Comparison of ENCODE assay signal across 1 mouse cellular context in genomic region chr3:89315930-89316831, GRCm38 (mm10).
TF ChIP-seq lines count a peak whose summit lies in the region.

No protein-coding gene starts in this region.

TF ChIP-seq in MEL, 35 proteins besides CTCF, POLR2A, EP300 and RAD21:
- TF ChIP-seq KAT2A (conservative IDR thresholded peaks at IDR 0.05; ENCODE audit: low read depth, low read length) (no peak), MAX (IDR thresholded peaks at IDR 0.05; ENCODE audit: low read length) (no peak), HCFC1 (IDR thresholded peaks at IDR 0.05; ENCODE audit: low read depth, low read length) (no peak), NRF1 (IDR thresholded peaks at IDR 0.05; ENCODE audit: insufficient read depth, low read depth, low read length, poor library complexity, severe bottlenecking) (no peak), UBTF (IDR thresholded peaks at IDR 0.05; ENCODE audit: borderline replicate concordance, insufficient read depth, low read depth, low read length) (no peak), POLR2AphosphoS5 (IDR thresholded peaks at IDR 0.05; ENCODE audit: borderline replicate concordance, low read depth, low read length) (no peak), E2F4 (IDR thresholded peaks at IDR 0.05; ENCODE audit: borderline replicate concordance, low read depth, low read length) (no peak), TAL1 (IDR thresholded peaks at IDR 0.05; ENCODE audit: low read length) (no peak), GATA1 (IDR thresholded peaks at IDR 0.05; ENCODE audit: low read depth, low read length) (no peak), NELFE (IDR thresholded peaks at IDR 0.05; ENCODE audit: low read depth, low read length) (no peak), MEF2A (IDR thresholded peaks at IDR 0.05; ENCODE audit: extremely low read depth, insufficient replicate concordance, low read depth, low read length, poor library complexity, severe bottlenecking) (no peak), ZNF384 (IDR thresholded peaks at IDR 0.05; ENCODE audit: low read depth, low read length) (no peak), GABPA (IDR thresholded peaks at IDR 0.05; ENCODE audit: low read depth, low read length) (no peak), ELF1 (IDR thresholded peaks at IDR 0.05; ENCODE audit: low read depth, low read length) (no peak), ZMIZ1 (IDR thresholded peaks at IDR 0.05; ENCODE audit: low read depth, low read length) (no peak), MXI1 (IDR thresholded peaks at IDR 0.05; ENCODE audit: low read depth, low read length) (no peak)
